Mouse (Mus musculus) forebrain, embryonic 11.5 days (tissue): ENCODE data around the gene Gm12830. TPM values are rescaled to one million over a fixed set of nuclear protein-coding genes. Genes with fewer than 3 reads are reported as not detected.

Source experiments
- ATAC-seq: fragments of 200-750 bp; cut with Nextera tagmentation; replicated peaks from 2 replicates; pipeline ENCODE4 v1.8.0; 2017; ENCODE audit warnings: moderate TSS enrichment; ENCODE audit not compliant: low FRiP score
- DNase-seq: peaks from one replicate; pipeline ENCODE4 v3.0.0-alpha.2; 2017; ENCODE audit warnings: low spot score
- H3K27ac ChIP-seq: fragments of 300-500 bp; sonication (generic); 2 replicates; pipeline ENCODE4 v1.5.1; 2014; ENCODE audit warnings: low read depth, low read length
- H3K27me3 ChIP-seq: fragments of 300-500 bp; sonication (generic); 2 replicates; pipeline ENCODE4 v1.6.1; 2014; ENCODE audit warnings: mild to moderate bottlenecking, low read length, mixed read lengths; ENCODE audit not compliant: control insufficient read depth, insufficient read depth
- H3K36me3 ChIP-seq: fragments of 300-500 bp; sonication (generic); 2 replicates; pipeline ENCODE4 v1.6.1; 2014; ENCODE audit warnings: mild to moderate bottlenecking, low read length, moderate library complexity, mixed read lengths; ENCODE audit not compliant: control insufficient read depth, insufficient read depth
- H3K4me1 ChIP-seq: fragments of 300-500 bp; sonication (generic); replicated peaks from 2 replicates; pipeline ENCODE4 v1.6.1; 2014; ENCODE audit warnings: low read length, mixed read lengths; ENCODE audit not compliant: control insufficient read depth, insufficient read depth
- H3K4me2 ChIP-seq: fragments of 300-500 bp; sonication (generic); 2 replicates; pipeline ENCODE4 v1.6.1; 2014; ENCODE audit warnings: low read depth, mild to moderate bottlenecking, low read length, moderate library complexity, mixed read lengths; ENCODE audit not compliant: severe bottlenecking
- H3K4me3 ChIP-seq: fragments of 300-500 bp; sonication (generic); 2 replicates; pipeline ENCODE4 v1.5.1; 2014; ENCODE audit warnings: low read depth, low read length
- H3K9ac ChIP-seq: fragments of 300-500 bp; sonication (generic); 2 replicates; pipeline ENCODE4 v1.6.1; 2014; ENCODE audit warnings: low read length
- H3K9me3 ChIP-seq: fragments of 300-500 bp; sonication (generic); 2 replicates; pipeline ENCODE4 v1.6.1; 2016; ENCODE audit warnings: low read length, mixed read lengths; ENCODE audit not compliant: control insufficient read depth
- WGBS: fragments of 180-500 bp; shearing (Covaris S2); extraction: QIAGEN DNeasy Blood & Tissue Kit; methylation state at CpG from one replicate; pipeline ENCODE4 v1.1.7; 2014; 5-methylcytosine and 5-hydroxymethylcytosine counted together
- polyA plus RNA-seq: library from polyadenylated mRNA; unstranded; fragments of >200 nt; fragmentation: Nextera tagmentation; extraction: Ambion mirVana; gene quantifications from 2 replicates; pipeline ENCODE4 v1.2.1, GENCODE M21; 2014

Gm12830 gene
- not detected in 2 replicates for polyA plus RNA-seq

- peak; percentile 81 for ATAC-seq
- Histone ChIP-seq H3K4me2 (peak within 1 kb of the TSS; percentile 55), H3K4me3 (peak within 1 kb of the TSS; percentile 33), H3K27me3 (peaks cover 28% of the 10 kb centered on the region), H3K27ac (no peak within 1 kb of the TSS), H3K4me1 (peaks cover 14% of the 10 kb centered on the region; the same call in 1 of the 2 replicates), H3K9me3 (no peaks in the 10 kb centered on the region), H3K9ac (peak within 1 kb of the TSS; percentile 14), H3K36me3 (no peaks in the 10 kb centered on the region)
- peak; percentile 84 for DNase-seq
- 2% methylated on average over 51 of the region's 51 CpGs for WGBS
These were observed at the start of gene Gm12830 for GRCm38 (mm10) chr4:114821567-114822192. Gene Gm12830 (plus strand): TSS chr4:114821722.

DNA sequence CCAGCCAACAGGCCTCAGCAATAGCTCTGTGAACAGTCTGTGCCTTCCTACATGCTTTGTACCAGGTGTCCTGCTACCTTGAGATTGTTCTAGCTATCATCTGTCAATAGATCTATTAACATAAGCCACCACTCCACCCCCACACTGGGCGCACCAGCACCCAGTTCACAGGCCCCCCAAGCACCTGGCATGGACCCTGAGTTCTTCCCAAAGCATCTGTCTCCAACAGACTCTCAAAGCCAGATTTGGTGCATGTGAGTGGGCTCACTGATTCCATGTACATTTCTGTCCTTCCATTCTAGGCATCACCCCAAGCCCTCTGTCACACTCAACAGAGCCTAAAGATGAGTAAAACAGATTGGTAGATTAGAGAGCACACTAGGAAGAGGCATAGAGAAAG, 48.2 kb upstream of the Gm12830 start:
- Histone ChIP-seq H3K27me3 (no peaks in the 10 kb centered on the region), H3K27ac (no peak overlapping the region), H3K4me2 (no peak overlapping the region), H3K9me3 (no peaks in the 10 kb centered on the region), H3K4me3 (no peak overlapping the region), H3K4me1 (no peaks in the 10 kb centered on the region), H3K36me3 (no peaks in the 10 kb centered on the region), H3K9ac (no peak overlapping the region)
- WGBS: 93% methylated on average over 1 of the region's 1 CpGs
- DNase-seq: no peak
- no peak for ATAC-seq

DNA sequence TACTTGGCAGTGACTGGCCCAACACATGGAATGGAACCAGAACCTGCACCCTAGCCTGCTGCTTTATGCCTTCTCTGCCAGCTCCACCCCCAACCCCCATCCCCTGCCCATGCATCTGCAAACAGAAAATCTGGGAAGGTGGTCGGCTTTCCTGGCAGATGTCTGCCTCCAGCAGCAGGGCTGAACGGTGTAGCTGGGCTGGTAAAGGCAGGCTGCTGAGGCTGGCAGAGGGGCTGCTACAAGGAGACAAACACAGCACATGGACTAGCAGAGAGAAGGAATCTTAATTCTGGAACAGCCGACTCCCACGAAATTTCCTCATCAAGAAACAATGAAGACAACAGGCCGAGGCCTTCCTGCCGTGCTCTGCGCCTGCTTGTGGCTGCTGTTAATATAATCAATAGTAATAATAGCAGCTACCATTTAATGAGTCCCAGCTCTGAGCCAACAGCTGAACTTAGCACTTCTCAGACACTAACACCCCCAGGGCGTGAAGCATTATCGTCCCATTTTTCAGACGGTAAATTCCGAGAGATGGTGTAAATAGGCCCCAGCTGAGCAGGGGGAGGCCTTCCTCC, 43.8 kb upstream of the Gm12830 start:
- 58% methylated on average over 11 of the region's 11 CpGs for WGBS
- Histone ChIP-seq H3K9me3 (no peaks in the 10 kb centered on the region), H3K36me3 (no peaks in the 10 kb centered on the region), H3K4me1 (peaks cover 2% of the 10 kb centered on the region; the same call in 1 of the 2 replicates), H3K9ac (no peak overlapping the region), H3K27me3 (0 out of 2 replicates have a peak, but pooled peaks cover 2% of the 10 kb centered on the region), H3K27ac (no peak overlapping the region), H3K4me2 (no peak overlapping the region), H3K4me3 (no peak overlapping the region)
- ATAC-seq (no peak), DNase-seq (peak; percentile 52)

DNA sequence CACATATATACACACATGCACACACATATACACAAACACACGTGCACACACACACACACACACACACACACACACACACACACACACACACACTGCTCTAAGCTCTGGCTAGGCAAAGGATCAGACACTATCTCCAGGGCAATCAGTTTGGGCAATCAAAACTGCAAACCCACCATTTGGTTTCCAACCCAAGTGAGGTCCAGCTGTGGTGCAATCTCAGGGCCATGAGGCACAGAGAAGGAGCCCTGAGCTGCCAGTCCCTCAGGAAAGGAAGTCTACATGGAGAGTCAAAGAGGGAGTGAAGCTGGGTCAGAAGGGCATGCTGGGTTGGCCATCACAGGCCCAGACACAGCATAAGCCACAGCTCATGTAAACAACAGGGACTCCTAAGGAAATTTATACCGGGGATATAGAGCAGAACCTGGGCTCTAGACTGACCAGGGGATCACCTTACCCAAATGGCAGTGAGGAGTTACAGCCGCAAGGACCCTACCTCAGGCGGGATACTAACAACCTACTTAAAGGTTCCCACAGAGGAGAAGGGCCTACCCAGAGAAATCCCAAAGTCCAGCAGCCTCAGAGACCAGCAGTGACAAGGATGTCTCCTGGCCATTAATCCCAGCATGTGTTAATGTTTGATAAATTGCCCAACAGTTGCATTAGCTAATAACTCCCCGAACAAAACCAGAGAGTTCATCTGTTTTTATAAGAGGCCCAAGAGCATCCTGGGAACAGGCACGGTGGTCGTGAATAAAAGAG, 42.6 kb upstream of the Gm12830 start:
- 73% methylated on average over 7 of the region's 7 CpGs for WGBS
- peak; percentile 46 for DNase-seq
- Histone ChIP-seq H3K9me3 (no peaks in the 10 kb centered on the region), H3K4me3 (no peak overlapping the region), H3K4me1 (peaks cover 2% of the 10 kb centered on the region; the same call in 1 of the 2 replicates), H3K4me2 (no peak overlapping the region), H3K27ac (no peak overlapping the region), H3K36me3 (no peaks in the 10 kb centered on the region), H3K9ac (no peak overlapping the region), H3K27me3 (0 out of 2 replicates have a peak, but pooled peaks cover 2% of the 10 kb centered on the region)
- no peak for ATAC-seq

DNA sequence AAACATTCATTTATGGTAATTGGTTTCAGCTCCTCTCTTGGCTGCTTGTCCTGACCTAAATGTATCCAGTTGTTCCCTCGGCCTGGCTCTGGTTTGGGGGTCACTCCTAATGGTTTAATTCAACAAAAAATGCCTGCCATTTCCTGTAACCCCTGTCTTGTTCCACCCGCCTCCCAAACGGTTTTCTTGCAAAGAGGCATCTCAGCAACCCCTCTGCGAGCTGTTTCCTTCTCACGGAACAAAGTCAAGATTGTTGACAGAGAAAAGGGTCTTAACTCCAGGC, 42.1 kb upstream of the Gm12830 start:
- Histone ChIP-seq H3K4me1 (peaks cover 2% of the 10 kb centered on the region; the same call in 1 of the 2 replicates), H3K27me3 (0 out of 2 replicates have a peak, but pooled peaks cover 2% of the 10 kb centered on the region), H3K9ac (no peak overlapping the region; the same call in 1 of the 2 replicates), H3K9me3 (no peaks in the 10 kb centered on the region), H3K36me3 (no peaks in the 10 kb centered on the region), H3K4me3 (no peak overlapping the region), H3K27ac (no peak overlapping the region), H3K4me2 (no peak overlapping the region)
- 27% methylated on average over 5 of the region's 5 CpGs for WGBS
- DNase-seq (peak; percentile 49), ATAC-seq (no peak)

DNA sequence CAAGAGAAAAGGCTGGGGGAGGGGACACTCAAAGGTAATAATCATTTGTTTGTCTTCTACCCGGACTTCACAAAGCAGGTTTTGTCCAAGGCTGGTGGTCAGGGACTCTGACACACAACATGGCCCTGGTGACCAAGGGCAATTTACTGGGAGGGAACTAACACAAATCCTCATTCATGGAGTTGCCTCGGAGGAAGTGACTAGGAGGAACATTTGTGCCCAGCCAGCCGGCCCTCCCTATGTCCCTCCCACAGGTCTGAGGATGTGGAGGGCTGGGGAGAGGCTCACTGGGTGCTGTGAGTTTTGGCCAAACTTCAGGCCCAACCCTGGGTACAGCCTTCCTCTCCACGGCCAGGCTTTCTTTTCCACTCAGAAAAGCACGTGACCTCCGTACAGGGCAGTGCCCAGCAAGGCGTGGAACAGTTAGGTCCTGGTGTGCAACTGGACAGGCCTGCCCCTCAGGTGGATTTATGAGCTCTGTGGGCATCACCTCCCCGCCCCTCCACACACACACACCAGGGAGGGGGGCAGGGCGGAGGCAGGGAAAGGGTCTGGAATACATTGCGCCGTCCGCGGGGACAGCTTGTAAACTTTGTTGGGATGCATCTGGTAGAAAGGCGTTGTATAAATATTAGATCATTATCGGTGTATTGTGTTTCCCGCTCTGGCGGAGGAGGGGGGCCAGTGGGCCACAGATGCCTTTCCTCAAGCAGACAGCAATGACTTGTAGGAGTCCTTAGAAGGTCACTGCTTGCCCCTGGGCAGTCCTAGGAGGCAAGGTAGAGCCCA, 41.6 kb upstream of the Gm12830 start:
- WGBS: 61% methylated on average over 17 of the region's 17 CpGs
- Histone ChIP-seq H3K36me3 (no peaks in the 10 kb centered on the region), H3K4me1 (peaks cover 2% of the 10 kb centered on the region; the same call in 1 of the 2 replicates), H3K9me3 (no peaks in the 10 kb centered on the region), H3K27ac (no peak overlapping the region), H3K9ac (no peak overlapping the region), H3K4me2 (no peak overlapping the region), H3K27me3 (0 out of 2 replicates have a peak, but pooled peaks cover 2% of the 10 kb centered on the region), H3K4me3 (no peak overlapping the region)
- DNase-seq (peak; percentile 50), ATAC-seq (no peak)

DNA sequence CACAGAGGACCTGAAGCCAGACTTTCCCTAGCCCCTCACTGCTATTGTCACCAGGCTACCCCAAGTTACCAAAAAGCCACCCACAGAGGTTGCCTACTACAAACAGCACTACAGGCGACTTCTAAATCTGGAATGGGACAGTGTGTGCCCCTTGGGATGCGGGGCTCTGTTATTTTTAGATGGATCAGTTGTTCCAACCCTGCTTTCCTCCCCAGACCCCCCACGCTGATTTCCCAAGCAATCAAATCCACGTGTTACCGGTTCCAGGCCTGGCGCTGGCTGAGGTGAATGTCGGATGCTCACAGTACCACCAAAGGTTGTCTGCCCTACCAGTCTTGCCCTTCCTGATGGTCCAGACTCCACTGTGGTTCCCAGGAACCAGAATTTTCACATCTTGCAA, 38.7 kb upstream of the Gm12830 start:
- H3K9ac ChIP-seq: no peak overlapping the region
- H3K4me2 ChIP-seq: no peak overlapping the region
- peaks cover 2% of the 10 kb centered on the region; the same call in 1 of the 2 replicates for H3K4me1 ChIP-seq
- ATAC-seq (no peak), DNase-seq (no peak)
- WGBS: 79% methylated on average over 7 of the region's 7 CpGs
- H3K27me3 ChIP-seq: 0 out of 2 replicates have a peak, but pooled peaks cover 2% of the 10 kb centered on the region
- no peak overlapping the region for H3K4me3 ChIP-seq
- H3K9me3 ChIP-seq: no peaks in the 10 kb centered on the region
- H3K27ac ChIP-seq: no peak overlapping the region
- no peaks in the 10 kb centered on the region for H3K36me3 ChIP-seq

DNA sequence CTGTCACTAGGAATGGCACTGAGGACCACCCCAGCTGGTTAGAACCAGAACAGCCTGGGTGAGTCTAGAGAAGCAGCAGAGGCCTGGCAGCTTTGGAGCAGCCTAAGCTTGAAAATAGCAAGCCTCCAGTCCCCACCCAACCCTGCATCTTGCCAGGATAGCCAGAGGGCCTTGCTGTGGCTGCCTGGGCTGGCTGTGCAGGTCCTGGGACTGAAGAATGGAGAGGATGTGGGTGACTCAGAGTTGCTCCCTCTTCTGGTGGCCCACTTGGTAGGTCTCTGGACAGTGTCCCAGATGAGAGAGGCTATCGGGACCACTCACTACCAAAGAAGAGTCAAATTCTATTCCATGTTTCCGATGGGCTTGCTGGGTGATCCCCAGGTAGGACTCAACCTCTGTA, 36.8 kb upstream of the Gm12830 start:
- H3K4me3 ChIP-seq: no peak overlapping the region
- no peaks in the 10 kb centered on the region for H3K36me3 ChIP-seq
- no peak for DNase-seq
- peaks cover 2% of the 10 kb centered on the region; the same call in 1 of the 2 replicates for H3K4me1 ChIP-seq
- 90% methylated on average over 2 of the region's 2 CpGs for WGBS
- no peaks in the 10 kb centered on the region for H3K9me3 ChIP-seq
- 0 out of 2 replicates have a peak, but pooled peaks cover 2% of the 10 kb centered on the region for H3K27me3 ChIP-seq
- H3K9ac ChIP-seq: no peak overlapping the region
- H3K27ac ChIP-seq: no peak overlapping the region
- no peak overlapping the region for H3K4me2 ChIP-seq
- ATAC-seq: no peak
